Mouse (Mus musculus) testis, adult 10 weeks (tissue): ENCODE results near the gene Tmem115. TPM values are rescaled to one million over a fixed set of nuclear protein-coding genes. Genes with fewer than 3 reads are reported as not detected.

ENCODE experiments used
- polyA plus RNA-seq: library from polyadenylated mRNA; stranded (reverse); fragments of 350-450 nt; fragmentation: Illumina TruSeq; extraction: RNeasy Lipid Tissue Mini Kit (QIAGEN cat#74804); gene quantifications from one replicate; pipeline ENCODE4 v1.2.3, GENCODE M21; 2014; ENCODE audit warnings: low read depth, low replicate concordance

Gene Tmem115
- polyA plus RNA-seq = 0.27 TPM

DNA sequence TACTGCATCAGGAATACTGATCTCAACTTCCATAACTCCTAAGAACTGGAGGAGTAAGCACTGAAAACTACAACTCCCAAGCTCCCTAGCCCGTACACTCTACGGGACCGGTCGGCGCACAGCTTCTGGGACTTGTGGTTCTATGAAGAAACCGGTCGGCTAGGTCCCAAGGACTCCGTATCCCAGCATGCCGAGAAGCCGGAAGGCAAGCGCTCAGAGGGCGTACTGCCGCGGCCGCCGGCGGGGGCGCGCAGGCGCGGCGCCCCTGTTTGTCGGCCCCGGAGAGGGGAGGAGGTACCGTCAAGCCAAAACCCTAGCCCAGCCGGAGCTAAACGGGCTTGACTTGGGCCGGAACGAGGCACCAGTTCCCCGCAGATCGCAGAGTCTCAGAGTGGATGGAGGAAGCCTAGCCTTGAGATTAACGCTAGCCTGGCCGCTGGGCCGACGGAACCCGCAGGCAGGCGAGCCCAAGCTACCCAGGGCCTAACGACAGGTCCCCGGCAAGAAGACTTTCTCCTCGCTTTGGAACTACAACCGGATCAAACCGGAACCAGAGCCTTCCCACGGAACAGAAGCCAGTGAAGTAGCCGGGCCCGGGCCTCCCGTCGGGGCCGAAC lies at the start of gene Tmem115:
Gene Tmem115 (plus strand): TSS at position 155 of the 617 bp plus-strand sequence.

DNA sequence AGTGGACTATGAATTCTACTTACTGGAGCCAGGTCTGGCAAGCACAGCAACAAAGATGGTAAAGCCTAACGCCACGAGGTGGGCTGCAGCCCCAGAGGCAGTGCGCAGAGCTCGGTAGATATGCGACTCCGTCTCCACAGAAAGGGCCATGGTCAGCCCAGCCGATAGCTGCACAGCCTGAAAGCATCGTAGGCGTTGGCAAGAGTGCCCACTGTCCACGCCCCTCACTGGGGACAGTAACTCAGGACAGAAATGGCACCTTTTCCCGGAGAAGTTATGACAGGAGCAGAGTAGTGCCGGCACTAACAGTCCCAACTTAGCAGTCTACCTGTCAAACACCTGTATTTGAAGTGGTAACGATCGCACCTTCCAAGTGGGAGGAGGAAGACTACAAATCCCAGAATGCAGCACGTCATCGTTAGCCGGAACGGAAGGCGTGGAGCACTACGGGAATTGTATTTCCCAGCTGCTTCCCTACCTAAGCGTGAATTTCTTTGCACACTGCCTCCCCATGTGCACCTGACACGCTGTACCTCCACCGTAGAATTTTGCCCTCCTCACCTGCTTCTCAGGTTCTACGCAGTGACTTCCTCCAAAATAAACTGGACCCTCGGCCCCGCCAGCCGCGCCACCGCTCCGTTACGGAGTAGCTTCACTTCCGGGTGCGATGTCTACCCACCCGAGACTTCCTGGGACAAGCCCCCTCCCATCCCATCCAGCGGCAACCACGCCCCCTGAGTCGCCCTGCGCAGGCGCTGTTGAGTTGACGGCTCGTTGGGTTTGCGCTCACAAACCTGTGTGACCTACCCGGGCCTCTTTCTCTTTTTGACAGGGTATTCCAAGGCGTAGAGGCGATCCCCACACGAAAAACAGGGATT lies 8.0 kb downstream of the Tmem115 start, which contains the start of the genes Cyb561d2 and Nprl2:
Gene Cyb561d2 (minus strand): TSS at position 720 of the 878 bp plus-strand sequence.
Gene Nprl2 (plus strand): TSS at position 753 of the 878 bp plus-strand sequence.

DNA sequence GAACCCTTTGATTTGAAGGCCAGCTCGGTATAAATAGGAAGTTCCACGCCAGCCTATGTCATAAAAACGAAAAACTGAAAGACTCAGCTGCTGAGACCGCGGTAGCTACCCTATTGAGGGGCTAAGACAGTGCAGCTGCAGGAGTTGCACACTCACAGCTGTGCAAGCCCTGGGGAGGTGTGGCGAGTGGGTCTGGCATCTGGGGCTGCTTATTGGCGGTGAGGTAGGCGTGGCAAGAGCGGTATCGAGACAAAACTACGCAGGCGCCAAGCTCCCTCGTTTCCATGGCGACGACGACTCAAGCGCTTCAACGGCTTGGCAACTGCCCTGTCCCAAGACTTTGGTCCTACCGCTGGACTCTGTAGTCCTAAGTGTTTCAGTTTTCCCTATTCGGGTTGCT lies 13.3 kb downstream of the Tmem115 start, which contains the start of gene Zmynd10:
Gene Zmynd10 (plus strand): TSS at position 273 of the 400 bp plus-strand sequence.

DNA sequence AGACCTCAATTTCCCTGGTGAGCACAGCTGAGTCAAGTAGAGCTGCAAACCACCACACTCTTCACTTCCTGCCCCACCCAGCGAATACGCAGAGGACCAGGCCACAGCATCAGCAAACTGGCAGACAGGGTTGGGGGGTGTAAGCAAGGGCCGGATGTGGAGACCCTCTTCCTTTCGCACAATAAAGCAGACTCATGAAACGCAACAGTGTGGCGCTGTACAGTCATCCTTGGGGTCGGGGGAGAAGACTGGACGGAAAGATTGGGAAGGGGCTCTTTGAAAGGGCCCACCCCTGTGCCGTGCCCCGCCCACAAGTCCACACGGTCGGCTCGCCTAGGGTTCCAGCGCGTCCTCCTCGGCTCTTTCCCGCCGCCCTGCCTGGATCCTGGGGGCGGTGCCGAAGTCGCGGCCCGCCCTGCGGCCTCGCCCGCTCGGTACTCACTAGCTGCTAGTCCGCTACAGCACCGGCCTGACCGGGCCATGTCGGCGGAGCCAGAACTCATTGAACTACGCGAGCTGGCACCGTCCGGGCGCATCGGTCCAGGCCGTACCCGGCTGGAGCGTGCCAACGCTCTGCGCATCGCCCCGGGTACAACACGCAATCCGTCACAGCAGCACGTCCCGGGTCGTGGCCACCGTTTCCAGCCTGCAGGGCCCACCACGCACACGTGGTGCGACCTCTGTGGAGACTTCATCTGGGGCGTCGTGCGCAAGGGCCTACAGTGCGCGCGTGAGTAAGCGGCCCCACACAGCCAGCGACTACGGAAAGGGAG lies 17.6 kb downstream of the Tmem115 start, which contains the start of gene Rassf1:
Gene Rassf1 (plus strand): TSS at position 439 of the 773 bp plus-strand sequence.

DNA sequence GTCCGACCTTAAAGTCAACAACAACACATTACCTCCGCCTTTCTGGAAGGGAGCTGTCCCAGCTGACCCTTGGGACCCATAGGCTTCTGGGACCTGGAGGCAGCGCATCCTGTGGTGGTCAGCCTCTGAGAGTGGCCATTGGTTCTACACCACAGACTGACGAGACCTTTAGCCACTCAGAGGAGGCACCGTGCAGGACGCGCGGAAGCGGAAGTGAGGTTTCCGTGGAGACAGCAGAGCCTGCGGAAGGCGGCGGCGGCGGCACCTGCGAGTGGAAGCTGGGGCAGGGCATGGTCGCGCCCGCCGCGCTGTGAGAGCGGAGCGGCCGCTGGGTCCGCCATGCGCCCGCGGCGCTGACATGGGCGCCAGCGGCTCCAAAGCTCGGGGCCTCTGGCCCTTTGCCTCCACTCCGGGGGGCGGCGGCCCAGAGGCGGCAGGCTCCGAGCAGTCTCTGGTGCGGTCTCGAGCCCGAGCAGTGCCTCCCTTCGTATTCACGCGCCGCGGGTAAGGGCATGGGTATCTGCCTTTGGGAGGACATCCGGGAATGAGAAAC lies 29.4 kb downstream of the Tmem115 start, which contains the start of gene Tusc2:
Gene Tusc2 (plus strand): TSS at position 227 of the 553 bp plus-strand sequence.

DNA sequence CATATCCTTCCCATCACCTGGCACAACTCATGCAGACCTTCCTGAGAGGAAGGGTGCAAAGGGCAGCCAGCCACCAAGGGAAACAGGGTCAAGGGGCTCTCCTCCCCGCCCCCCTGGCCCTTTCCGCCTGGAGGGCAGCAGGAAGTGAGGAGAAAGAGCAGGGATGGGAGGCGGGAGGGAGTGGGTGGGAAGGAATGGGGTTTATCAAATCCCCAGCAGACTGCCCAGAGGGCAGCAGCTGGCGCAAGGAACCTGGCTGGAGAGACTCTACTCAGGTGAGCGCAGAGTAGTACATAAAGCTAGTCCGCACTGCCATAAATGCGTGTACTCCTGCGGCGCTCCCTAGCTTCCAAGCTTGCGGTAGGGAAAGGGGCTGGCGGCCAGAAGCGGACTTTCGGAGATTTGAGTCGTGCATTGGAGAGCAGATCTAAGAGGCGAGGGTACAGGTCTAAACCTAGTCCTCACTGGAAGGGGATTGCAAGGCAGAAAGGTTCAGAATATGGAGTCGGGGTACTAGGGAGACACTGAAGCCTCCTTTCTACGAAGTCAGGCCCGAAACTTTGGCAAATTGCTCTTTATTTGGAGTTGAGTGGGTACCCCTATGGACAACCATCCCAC lies 34.1 kb downstream of the Tmem115 start, which contains the start of gene Hyal2:
Gene Hyal2 (plus strand): TSS at position 244 of the 618 bp plus-strand sequence.

DNA sequence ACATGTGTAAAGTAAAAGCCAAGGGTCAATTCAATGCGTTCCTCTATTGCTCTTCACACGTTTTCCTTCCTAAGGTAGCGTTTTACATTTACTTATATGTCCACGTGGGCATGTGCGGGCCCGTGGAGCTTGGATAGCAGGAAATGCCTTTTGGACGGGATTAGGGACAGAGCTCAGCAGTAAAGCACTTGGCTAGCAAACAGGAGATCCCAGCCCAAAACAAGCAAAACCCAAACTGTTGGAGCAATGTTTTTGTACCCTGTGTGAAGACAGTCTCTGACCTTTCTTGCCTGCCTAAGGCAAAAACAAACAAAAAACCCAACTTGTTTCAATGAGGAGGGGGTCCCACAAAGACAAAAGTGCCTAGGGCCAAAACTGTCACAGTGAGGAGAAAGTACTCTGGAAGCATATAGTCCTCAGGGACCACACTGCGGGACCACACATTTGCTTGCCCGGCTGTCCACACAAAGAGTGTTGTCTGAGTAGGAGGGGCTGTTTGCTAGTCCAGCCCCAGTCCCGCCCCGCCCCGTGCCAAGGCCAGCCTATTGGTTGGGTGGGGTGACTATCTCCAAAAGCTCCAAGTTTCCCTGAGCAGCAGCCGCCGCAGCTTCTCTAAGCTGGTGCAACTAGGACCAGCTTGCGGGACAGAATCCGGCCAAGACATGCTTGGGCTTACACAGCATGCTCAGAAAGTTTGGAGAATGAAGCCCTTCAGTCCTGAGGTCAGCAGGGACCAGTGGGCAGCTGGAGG lies 42.8 kb downstream of the Tmem115 start, which contains the start of gene Hyal1:
Gene Hyal1 (plus strand): TSS at position 571 of the 751 bp plus-strand sequence.

DNA sequence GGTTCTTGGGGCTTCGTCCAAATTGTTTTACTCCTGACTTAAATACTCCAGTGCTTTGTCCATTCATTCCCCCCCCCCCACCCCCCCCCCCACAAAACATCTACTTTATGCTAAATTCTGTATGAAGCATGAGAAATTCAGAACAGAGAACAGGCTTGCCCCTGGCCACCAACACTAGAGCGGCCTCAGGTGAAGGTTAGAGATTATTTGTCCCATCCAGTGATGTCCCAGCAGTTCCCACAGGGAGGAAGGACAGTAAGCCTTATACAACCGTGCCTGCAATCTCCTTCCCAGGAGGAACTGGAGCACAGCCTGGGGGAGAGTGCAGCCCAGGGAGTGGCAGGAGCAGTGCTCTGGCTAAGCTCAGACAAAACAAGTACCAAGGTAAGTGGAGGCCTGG lies 44.8 kb downstream of the Tmem115 start, which contains the start of gene Naa80:
Gene Naa80 (plus strand): TSS at position 301 of the 400 bp plus-strand sequence.

DNA sequence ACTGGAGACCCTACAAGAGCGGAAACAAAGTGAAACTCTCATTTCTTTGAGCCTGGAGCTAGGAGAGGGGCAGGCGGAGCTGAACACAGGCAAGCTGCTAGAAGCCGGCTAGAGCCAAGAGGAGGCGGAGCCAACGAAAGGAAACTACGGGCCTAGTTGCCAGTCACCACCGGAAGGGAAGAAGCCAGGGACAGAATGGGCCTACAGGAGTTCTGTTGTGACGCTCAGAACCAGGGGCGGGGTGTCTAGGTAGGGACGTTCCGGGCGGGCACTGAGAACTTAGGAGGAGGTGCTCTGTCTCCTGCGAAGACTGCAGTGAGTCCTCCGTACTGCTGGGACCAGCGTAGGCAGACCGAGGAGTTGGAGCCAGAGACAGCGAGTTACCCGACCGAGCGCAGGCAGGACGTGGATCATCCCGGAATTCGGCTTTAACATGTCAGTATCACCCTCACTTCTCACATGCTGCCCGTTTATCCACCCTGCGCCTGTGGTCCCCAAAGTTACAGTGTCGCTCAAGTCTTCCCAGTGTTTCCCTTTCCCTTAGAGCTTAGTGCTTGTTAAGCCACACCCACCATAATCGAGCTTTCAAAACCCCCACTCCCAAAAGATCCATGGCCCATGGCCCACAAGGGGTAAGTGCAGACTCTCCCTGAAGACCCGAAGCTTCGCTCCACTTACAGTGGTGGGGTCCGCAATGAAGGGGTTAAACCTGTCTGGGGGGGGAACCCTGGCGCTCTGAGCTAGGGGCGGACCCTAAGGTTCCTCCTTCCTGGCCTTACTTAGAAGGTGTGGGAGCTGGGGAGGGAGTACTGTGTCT lies 47.0 kb downstream of the Tmem115 start, which contains the start of gene Hyal3:
Gene Hyal3 (plus strand): TSS at position 318 of the 817 bp plus-strand sequence.

DNA sequence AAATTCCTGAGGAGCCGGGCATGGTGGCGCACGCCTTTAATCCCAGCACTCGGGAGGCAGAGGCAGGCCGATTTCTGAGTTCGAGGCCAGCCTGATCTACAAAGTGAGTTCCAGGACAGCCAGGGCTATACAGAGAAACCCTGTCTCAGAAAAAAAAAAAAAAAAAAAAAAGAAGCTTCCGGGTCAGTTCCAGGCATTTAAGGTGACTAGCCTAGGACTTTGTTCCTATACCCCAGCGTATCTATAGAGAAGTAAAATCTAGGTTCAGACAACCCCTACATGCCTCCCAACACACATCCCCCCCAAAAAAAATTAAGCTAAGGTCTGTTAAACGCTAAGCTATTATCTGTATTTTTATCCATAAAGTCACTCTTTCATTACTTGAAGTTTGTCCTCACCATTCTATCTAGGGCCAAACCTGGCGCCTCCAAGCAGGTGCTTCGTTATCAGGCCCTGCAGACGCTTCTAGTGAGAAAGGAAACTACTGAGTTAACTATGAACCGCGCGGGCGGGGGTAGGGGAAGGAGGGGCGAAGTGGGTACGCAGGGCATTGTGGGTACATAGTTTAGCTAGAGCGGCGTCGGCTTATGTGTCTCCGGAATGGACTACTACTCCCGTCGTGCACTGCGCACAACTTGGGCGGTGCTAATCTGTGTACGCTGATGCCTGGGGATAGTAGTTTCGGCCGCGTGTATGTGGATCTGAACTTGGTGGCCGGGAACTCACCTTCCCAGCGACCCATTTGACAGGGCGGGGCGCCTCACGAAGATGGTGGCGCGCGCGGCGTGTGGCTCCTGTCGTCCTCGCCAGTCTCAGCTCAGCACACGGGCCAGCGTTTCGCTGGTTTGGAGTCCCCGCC lies 53.5 kb downstream of the Tmem115 start, which contains the start of gene Ifrd2:
Gene Ifrd2 (plus strand): TSS at position 669 of the 859 bp plus-strand sequence.

Other genes starting within 250 kb of the Tmem115 start
- 1.5 TPM for gene Mapkapk3, start 244.1 kb upstream of the Tmem115 start, polyA plus RNA-seq
- 0.15 TPM for gene Cish, start 237.9 kb upstream of the Tmem115 start, polyA plus RNA-seq
- 5.6 TPM for gene Hemk1, start 195.6 kb upstream of the Tmem115 start, polyA plus RNA-seq
- gene 6430571L13Rik, start 193.3 kb upstream of the Tmem115 start, polyA plus RNA-seq = 0.15 TPM
- gene Cacna2d2, start 134.3 kb upstream of the Tmem115 start, polyA plus RNA-seq = 0.48 TPM
- gene Cyb561d2, start 8.2 kb downstream of the Tmem115 start, polyA plus RNA-seq = 1.2 TPM
- gene Nprl2, start 8.3 kb downstream of the Tmem115 start, polyA plus RNA-seq = 2.4 TPM
- 17.7 TPM for gene Zmynd10, start 13.4 kb downstream of the Tmem115 start, polyA plus RNA-seq
- 34.0 TPM for gene Rassf1, start 17.6 kb downstream of the Tmem115 start, polyA plus RNA-seq
- gene Tusc2, start 29.3 kb downstream of the Tmem115 start, polyA plus RNA-seq = 6.6 TPM
- 0.08 TPM for gene Hyal2, start 34.0 kb downstream of the Tmem115 start, polyA plus RNA-seq
- 1.2 TPM for gene Hyal1, start 43.0 kb downstream of the Tmem115 start, polyA plus RNA-seq
- 1.5 TPM for gene Naa80, start 44.9 kb downstream of the Tmem115 start, polyA plus RNA-seq
- 0.32 TPM for gene Hyal3, start 46.9 kb downstream of the Tmem115 start, polyA plus RNA-seq
- gene Ifrd2, start 53.7 kb downstream of the Tmem115 start, polyA plus RNA-seq = 6.6 TPM
- 0.15 TPM for gene Sema3b, start 75.3 kb downstream of the Tmem115 start, polyA plus RNA-seq
- gene Gnai2, start 101.4 kb downstream of the Tmem115 start, polyA plus RNA-seq = 13.9 TPM
- not detected for gene Slc38a3, start 135.6 kb downstream of the Tmem115 start, polyA plus RNA-seq
- not detected for gene Gnat1, start 145.8 kb downstream of the Tmem115 start, polyA plus RNA-seq
- gene Sema3f, start 176.5 kb downstream of the Tmem115 start, polyA plus RNA-seq = 0.32 TPM
- 163 TPM for gene Rbm5, start 237.1 kb downstream of the Tmem115 start, polyA plus RNA-seq